Mouse (Mus musculus) cortical plate, adult 2 months (tissue): ENCODE data around the gene Shd.

Experiments used
- CTCF ChIP-seq: fragments of 200-500 bp; IDR thresholded peaks from 2 replicates; pipeline ENCODE4 v1.5.1; 2011; ENCODE audit warnings: mild to moderate bottlenecking, control low read depth, low read length; ENCODE audit not compliant: insufficient read depth; ENCODE audit errors: extremely low read depth
- POLR2A ChIP-seq: fragments of 200-500 bp; IDR thresholded peaks from 2 replicates; pipeline ENCODE4 v1.6.1; 2011; ENCODE audit warnings: mild to moderate bottlenecking, low read length, control low read depth; ENCODE audit not compliant: insufficient read depth; ENCODE audit errors: extremely low read depth

- no peak for TF ChIP-seq POLR2A
- TF ChIP-seq CTCF = no peak
Measured at GRCm38 (mm10) chr17:55977301-55977700, 7.0 kb downstream of the Shd start.
